Mouse (Mus musculus) midbrain, postnatal 0 days (tissue): ENCODE results near the gene Neurog1. TPM values are rescaled to one million over a fixed set of nuclear protein-coding genes. Genes with fewer than 3 reads are reported as not detected.

Experiments
- ATAC-seq: fragments of 200-750 bp; cut with Nextera tagmentation; 2 replicates; pipeline ENCODE4 v1.8.0; 2017; ENCODE audit warnings: moderate number of reproducible peaks, mild to moderate bottlenecking, moderate TSS enrichment, moderate library complexity; ENCODE audit not compliant: low FRiP score
- DNase-seq: peaks from one replicate; pipeline ENCODE4 v3.0.0-alpha.2; 2015; ENCODE audit warnings: low spot score
- H3K27ac ChIP-seq: fragments of 300-500 bp; sonication (generic); 2 replicates; pipeline ENCODE4 v1.5.1; 2014; ENCODE audit warnings: low read depth, mild to moderate bottlenecking, low read length, mixed read lengths
- H3K27me3 ChIP-seq: fragments of 300-500 bp; sonication (generic); 2 replicates; pipeline ENCODE4 v1.6.1; 2014; ENCODE audit warnings: low read length, control low read depth, mixed read lengths; ENCODE audit not compliant: insufficient read depth
- H3K36me3 ChIP-seq: fragments of 300-500 bp; sonication (generic); 2 replicates; pipeline ENCODE4 v1.6.1; 2014; ENCODE audit warnings: low read length, control low read depth, mixed read lengths; ENCODE audit not compliant: insufficient read depth
- H3K4me1 ChIP-seq: fragments of 300-500 bp; sonication (generic); 2 replicates; pipeline ENCODE4 v1.6.1; 2014; ENCODE audit warnings: mild to moderate bottlenecking, control low read depth, antibody characterized with exemption, low read length, mixed read lengths; ENCODE audit not compliant: insufficient read depth
- H3K4me2 ChIP-seq: fragments of 300-500 bp; sonication (generic); 2 replicates; pipeline ENCODE4 v1.6.1; 2014; ENCODE audit warnings: low read depth, mild to moderate bottlenecking, low read length, mixed read lengths; ENCODE audit not compliant: poor library complexity, severe bottlenecking
- H3K4me3 ChIP-seq: fragments of 300-500 bp; sonication (generic); 2 replicates; pipeline ENCODE4 v1.5.1; 2014; ENCODE audit warnings: low read depth, mild to moderate bottlenecking, low read length, moderate library complexity
- H3K9ac ChIP-seq: fragments of 300-500 bp; sonication (generic); replicated peaks from 2 replicates; pipeline ENCODE4 v1.6.1; 2014; ENCODE audit warnings: mild to moderate bottlenecking, low read length, moderate library complexity, mixed read lengths; ENCODE audit not compliant: poor library complexity, severe bottlenecking
- H3K9me3 ChIP-seq: fragments of 300-500 bp; sonication (generic); 2 replicates; pipeline ENCODE4 v1.6.1; 2016; ENCODE audit warnings: low read length, control low read depth
- CTCF ChIP-seq: IDR thresholded peaks from 2 replicates; pipeline ENCODE4 v1.5.1; 2016; ENCODE audit warnings: antibody characterized with exemption, mild to moderate bottlenecking
- WGBS: fragments of 180-500 bp; shearing (Covaris S2); extraction: QIAGEN DNeasy Blood & Tissue Kit; methylation state at CpG from one replicate; pipeline ENCODE4 v1.1.7; 2014; 5-methylcytosine and 5-hydroxymethylcytosine counted together
- polyA plus RNA-seq: library from polyadenylated mRNA; unstranded; fragments of >200 nt; fragmentation: Nextera tagmentation; extraction: Ambion mirVana; gene quantifications from 2 replicates; pipeline ENCODE4 v1.2.1, GENCODE M21; 2015
- total RNA-seq: library from RNA; depleted of rRNA; stranded (reverse); fragments of >200 nt; gene quantifications from 2 replicates; pipeline ENCODE4 v1.2.3, GENCODE M21; 2014

Gene Neurog1
- total and polyA plus RNA-seq, 2 experiments from 2014 or later: not detected

GRCm38 (mm10) chr13:56280356-56280755, 28.4 kb upstream of the Neurog1 start:
- no peaks in the 10 kb centered on the region for H3K36me3 ChIP-seq
- TF ChIP-seq CTCF: peak; percentile 53
- ATAC-seq (no peak), DNase-seq (no peak)
- no peak overlapping the region for H3K9ac ChIP-seq
- no peak overlapping the region for H3K4me3 ChIP-seq
- 81% methylated on average over 6 of the region's 6 CpGs for WGBS
- H3K4me2 ChIP-seq: no peak overlapping the region
- H3K27me3 ChIP-seq: no peaks in the 10 kb centered on the region
- no peaks in the 10 kb centered on the region for H3K4me1 ChIP-seq
- no peaks in the 10 kb centered on the region for H3K9me3 ChIP-seq
- no peak overlapping the region for H3K27ac ChIP-seq

GRCm38 (mm10) chr13:56279439-56279838, 27.5 kb upstream of the Neurog1 start:
- Histone ChIP-seq H3K9ac (no peak overlapping the region), H3K4me2 (no peak overlapping the region), H3K36me3 (no peaks in the 10 kb centered on the region), H3K27me3 (no peaks in the 10 kb centered on the region), H3K9me3 (no peaks in the 10 kb centered on the region), H3K4me3 (no peak overlapping the region), H3K27ac (no peak overlapping the region), H3K4me1 (no peaks in the 10 kb centered on the region)
- peak; percentile 99 for TF ChIP-seq CTCF
- WGBS: 16% methylated on average over 8 of the region's 8 CpGs
- ATAC-seq (peak; percentile 69), DNase-seq (peak; percentile 92)

- Histone ChIP-seq H3K4me3 (no peak overlapping the region), H3K9me3 (no peaks in the 10 kb centered on the region), H3K4me1 (no peaks in the 10 kb centered on the region), H3K27me3 (no peaks in the 10 kb centered on the region), H3K36me3 (no peaks in the 10 kb centered on the region), H3K4me2 (no peak overlapping the region), H3K27ac (no peak overlapping the region), H3K9ac (no peak overlapping the region)
- DNase-seq (no peak), ATAC-seq (no peak)
- WGBS: 52% methylated on average over 2 of the region's 2 CpGs
- no peak for TF ChIP-seq CTCF
Observed at GRCm38 (mm10) chr13:56275171-56275570, 23.2 kb upstream of the Neurog1 start.

GRCm38 (mm10) chr13:56270124-56270523, 18.2 kb upstream of the Neurog1 start:
- DNase-seq (peak; percentile 55), ATAC-seq (no peak)
- 58% methylated on average over 13 of the region's 13 CpGs for WGBS

GRCm38 (mm10) chr13:56267396-56267795, 15.4 kb upstream of the Neurog1 start:
- Histone ChIP-seq H3K9ac (no peak overlapping the region), H3K27ac (no peak overlapping the region), H3K4me1 (no peaks in the 10 kb centered on the region), H3K4me3 (no peak overlapping the region), H3K36me3 (no peaks in the 10 kb centered on the region), H3K9me3 (no peaks in the 10 kb centered on the region), H3K4me2 (no peak overlapping the region), H3K27me3 (peaks cover 4% of the 10 kb centered on the region)
- no peak for ATAC-seq
- WGBS: 71% methylated on average over 4 of the region's 4 CpGs
- TF ChIP-seq CTCF: peak; percentile 60
- no peak for DNase-seq

More at GRCm38 (mm10) chr13:56270124-56270523, 18.2 kb upstream of the Neurog1 start:
- Histone ChIP-seq H3K9me3 (no peaks in the 10 kb centered on the region), H3K4me1 (no peaks in the 10 kb centered on the region), H3K4me3 (no peak overlapping the region), H3K27ac (no peak overlapping the region), H3K27me3 (peaks cover 4% of the 10 kb centered on the region; the same call in 1 of the 2 replicates), H3K9ac (no peak overlapping the region), H3K36me3 (no peaks in the 10 kb centered on the region), H3K4me2 (no peak overlapping the region)
- no peak for TF ChIP-seq CTCF

- Histone ChIP-seq H3K27ac (no peak overlapping the region), H3K36me3 (no peaks in the 10 kb centered on the region), H3K4me1 (no peaks in the 10 kb centered on the region), H3K9ac (no peak overlapping the region), H3K27me3 (peaks cover 10% of the 10 kb centered on the region), H3K9me3 (no peaks in the 10 kb centered on the region), H3K4me2 (no peak overlapping the region), H3K4me3 (no peak overlapping the region)
- TF ChIP-seq CTCF: peak; percentile 80
- WGBS: 27% methylated on average over 8 of the region's 8 CpGs
- ATAC-seq (no peak), DNase-seq (peak; percentile 63)
Observed at GRCm38 (mm10) chr13:56266435-56266834, 14.5 kb upstream of the Neurog1 start.
